Mouse (Mus musculus) layer of hippocampus, adult 18-20 months (tissue): ENCODE measurements around the gene Acss2. TPM values are rescaled to one million over a fixed set of nuclear protein-coding genes. Genes with fewer than 3 reads are reported as not detected.
"Not testable (repeated sequence)": the region's sequence is repeated elsewhere in the genome, so short reads cannot be mapped to it uniquely, and the experiment has no call there.

Source experiments
- DNase-seq, 2 experiments: peaks; one replicate each; pipeline ENCODE4 v3.0.0; 2022; ENCODE audit warnings: low spot score in 2 of 2
- total RNA-seq, 2 experiments: library from RNA; stranded (reverse); gene quantifications; 2 replicates each; pipeline ENCODE4 v1.2.3; 2021

The Acss2 gene
- total RNA-seq, 2 experiments from 2014 or later: 57.2 to 60.6 TPM

DNA sequence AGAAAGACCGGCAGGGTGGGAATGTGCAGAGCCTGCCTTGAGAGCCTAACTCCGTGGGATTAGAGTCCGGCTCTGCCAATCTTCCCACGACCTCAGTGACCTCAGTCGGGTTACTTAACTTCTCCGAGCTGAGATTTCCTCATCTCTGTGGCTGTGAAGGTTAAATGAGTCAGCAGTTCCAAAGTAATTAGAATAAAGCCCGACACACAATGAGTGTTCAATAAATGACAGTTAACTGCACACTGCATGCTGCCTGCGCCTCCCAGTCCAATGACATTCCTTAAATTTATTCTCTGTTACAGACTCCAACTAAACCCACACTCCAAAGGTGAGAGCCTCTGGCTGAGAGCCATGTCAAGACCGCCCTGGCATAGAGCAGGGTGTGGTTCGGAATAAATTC lies 67.7 kb downstream of the Acss2 start:
- DNase-seq: no peak

DNA sequence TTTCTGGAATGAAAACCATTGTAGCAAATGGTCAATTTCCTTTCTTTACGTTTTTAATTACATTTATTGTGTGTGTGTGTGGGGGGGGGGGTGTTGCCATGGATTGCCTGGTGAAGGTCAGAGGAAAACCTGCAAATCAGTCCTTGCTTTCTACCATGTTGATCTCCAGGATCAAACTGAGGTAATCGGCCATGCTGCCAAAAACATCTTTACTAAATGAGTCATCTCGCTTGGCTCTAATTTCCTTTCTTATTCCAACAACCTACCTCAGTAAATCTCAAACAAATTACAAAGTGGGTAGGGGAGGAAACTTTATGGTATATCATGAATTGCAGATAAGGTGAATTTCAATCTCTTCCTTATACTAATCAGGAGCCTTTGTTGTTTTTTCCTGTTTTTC lies 70.4 kb downstream of the Acss2 start:
- DNase-seq: no peak

DNA sequence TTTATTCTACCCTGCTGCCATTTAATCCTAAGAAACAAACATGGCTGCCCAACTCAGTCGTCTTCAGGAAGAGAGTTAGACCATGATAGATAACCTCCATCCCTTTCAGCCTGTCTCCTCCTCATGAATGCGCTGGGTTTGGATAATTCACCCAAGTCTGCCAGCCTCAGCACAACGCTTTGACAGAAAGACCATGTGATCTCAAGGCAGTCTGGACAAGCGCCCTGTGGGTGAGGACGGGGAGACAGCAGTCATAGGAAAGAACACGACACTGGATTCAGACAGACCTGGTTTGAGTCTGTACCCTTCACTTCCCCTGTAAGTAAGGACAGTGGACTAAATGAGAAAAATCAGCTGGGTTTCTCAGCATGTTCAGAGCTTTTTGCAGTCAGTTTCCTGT lies 71.8 kb downstream of the Acss2 start:
- DNase-seq: no peak

DNA sequence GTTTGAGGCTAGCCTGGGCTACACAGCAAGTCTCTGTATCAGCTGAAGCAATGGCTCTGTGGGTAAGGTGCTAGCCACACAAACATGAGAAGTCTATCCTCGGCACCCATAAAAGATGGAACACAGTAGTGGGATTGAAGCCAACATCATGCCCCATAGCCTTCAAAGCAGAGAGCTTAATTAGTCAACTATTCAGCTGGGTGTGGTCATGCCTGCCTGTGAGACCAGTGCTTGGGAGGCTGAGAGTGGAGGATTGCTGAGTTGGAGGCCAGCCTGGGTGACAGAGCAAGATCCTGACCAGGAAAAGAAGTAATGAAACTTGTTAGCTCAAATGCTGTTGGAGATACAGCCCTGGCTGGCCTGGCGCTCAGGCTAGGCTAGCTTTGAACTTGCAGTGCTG lies 73.1 kb downstream of the Acss2 start:
- no peak for DNase-seq

DNA sequence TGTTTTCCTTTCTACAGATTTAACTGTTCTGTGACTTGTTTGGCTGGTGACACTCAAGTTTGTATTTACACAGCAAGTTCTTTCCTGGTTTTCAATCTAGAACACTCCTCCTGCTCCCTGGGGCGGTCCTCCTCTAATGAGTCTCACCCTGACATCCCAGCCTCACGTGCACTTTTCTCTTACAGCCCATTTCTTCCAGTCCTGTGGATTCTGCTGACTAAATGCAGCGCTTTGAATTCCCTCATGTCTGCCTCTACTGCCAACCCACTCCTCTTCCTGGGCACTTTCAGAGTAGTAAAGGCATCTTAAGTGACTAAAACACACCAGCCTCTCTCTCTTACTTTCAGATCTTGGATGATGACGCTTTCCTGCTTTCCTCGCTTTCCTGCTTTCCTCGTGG lies 73.9 kb downstream of the Acss2 start:
- no peak for DNase-seq

DNA sequence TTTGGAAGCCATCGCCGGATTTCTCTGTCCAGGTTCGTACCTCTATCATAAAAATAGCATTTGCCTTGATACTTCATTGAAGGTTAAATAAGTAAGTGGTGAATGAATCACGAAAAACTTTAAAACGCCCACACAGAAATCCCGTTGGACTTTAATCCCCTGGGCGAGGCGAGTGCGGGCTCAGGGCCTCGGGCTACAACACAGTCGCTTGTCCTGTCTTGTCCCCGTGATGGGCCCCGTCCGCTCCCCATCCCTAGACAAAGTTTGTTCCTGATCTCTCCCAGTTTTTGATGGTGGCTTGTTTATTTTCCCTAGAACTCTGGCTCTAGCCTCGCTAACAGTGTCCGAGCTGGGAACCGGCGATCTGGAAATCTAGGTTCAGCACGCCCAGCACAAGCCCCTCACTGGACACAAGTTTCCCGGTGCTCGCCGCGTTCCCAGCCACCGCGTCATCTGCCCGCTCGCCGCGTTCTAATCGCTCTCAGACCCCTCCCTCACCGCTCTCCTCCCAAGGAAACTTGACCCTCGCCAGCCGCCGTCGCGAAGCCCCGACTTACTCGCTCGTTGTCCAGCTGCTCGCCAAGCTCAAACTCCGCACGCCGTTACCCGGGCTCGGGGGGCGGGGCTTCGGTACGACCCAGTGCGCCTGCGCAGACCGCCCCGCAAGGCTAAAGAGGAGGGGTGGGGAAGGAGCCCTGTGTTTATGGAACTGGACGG lies 74.5 kb downstream of the Acss2 start, which contains the start of gene Gss:
Gene Gss (minus strand): TSS at position 674 of the 717 bp plus-strand sequence.
- DNase-seq: peak; percentile 98

DNA sequence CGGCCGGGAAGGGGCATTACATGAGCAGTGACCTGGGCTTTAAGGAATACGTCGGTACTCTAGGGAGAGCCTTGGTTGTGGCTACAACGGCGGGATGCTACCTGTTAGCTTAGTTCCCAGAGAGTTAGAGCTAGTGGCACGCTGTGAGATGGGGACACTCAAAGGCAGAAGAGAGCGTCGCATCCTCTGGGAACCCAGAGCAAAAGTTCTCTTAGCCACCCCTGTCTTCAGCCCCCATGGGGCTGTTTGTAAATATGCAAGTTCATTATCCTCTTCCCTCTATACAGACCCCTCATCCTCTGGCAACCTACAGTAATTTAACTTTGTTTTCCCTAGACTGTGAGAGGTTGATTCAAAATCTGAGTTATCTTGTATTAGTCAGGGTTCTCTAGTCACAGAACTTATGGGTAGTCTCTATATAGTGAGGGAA lies 75.1 kb downstream of the Acss2 start:
- DNase-seq: no peak

DNA sequence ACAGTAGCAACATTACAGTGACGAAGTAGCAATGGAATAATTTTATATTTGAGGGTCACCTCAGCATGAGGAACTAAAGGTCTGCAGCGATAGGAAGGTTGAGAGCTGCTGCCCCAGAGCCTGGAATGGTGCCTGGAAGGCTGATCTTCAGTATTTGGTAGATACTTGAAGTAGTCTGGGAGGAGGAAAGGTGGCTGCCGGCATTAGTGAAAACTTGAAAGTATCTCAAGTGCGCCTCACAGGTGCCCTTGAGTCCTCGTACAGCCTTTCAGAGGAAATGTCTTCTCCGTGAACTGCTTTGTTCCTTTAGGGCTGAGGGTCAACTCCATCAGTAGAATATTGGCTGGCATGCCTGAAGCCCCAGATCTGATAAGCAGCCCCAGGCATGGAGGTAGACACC lies 77.8 kb downstream of the Acss2 start:
- DNase-seq: no peak

DNA sequence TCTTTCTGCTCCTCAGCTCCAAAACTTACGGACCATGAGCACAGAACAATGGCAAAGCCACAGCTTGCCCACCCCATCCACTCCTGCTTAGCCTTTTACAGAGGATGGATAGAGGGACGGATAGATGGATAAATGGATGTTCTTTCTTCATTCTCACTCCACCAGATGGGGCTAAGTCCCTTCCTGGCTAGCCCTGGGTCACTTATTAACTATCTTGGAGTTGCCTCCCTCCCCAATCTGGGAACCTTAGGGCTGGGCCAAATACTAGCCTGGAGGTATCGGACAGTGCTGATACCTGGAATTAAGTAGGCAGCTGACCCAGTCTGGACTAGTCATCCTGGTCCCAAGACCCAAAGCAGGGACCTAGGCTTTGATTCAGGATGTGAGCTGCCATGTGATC lies 86.0 kb downstream of the Acss2 start:
- no peak for DNase-seq

DNA sequence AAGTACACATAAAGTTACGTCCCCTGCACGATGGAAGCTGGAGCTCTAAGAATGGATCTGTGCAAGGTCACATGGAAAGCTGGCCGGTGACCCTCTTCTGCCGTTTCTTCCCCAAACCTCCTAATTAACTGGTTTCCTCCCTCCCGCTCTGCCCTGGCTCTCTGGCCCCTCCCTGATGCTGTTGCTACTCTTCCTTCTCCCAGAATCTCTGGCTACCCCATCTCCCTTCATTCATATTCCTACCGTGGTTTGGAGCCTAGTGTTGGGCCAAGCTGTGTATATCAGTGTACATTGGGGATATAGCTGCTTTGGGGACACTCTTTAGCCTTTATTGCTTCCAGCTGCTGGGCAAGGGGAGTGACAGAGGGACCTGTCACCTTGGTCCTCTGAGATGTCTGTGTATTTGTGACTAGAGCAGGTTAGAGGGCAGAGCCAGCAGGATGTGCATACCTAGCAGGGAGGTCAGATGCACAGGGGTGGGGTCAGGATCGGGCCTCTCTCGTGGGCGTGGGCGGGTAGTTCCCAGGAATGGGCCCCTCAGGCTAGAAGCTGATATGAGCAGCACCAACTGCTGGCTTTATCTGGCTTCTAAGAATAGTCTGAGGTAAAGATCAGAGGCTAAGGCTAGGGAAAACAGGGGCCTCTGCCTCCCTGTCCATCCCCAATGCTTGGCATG lies 87.0 kb downstream of the Acss2 start:
- no peak for DNase-seq

DNA sequence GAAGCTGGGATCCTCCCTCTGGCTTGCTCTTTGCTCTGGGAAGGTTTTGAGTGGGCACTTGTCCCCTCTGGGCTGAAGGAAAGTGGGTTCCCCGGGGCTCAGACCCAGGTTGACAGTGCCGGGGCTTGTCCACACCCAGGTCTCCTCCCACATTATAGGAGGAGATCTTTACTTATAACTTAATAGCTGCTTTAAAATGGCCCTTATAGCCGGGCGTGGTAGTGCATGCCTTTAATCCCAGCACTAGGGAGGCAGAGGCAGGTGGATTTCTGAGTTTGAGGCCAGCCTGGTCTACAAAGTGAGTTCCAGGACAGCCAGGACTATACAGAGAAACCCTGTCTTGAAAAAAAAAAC lies 87.5 kb downstream of the Acss2 start:
- DNase-seq: not testable (repeated sequence)

DNA sequence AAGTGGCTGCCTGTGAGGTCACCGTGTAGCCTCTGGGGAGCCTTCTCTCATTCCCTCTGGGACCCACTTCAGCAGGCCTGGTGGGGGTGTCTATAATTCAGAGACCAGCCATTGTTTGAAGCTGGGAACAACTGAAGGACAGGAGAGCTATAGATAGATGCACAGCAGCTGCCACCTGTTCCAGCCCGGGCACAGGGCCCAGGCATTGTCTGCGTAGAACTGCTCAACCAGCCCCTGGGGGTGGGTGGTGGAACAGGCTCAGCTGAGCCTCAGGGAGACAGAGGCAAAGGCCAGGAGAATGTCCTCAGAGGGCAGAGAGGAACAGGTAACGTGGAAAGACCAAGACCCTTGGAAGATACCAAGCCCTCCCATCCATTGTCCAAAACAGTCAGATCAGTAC lies 88.6 kb downstream of the Acss2 start:
- peak; percentile 63 to 86 for DNase-seq

DNA sequence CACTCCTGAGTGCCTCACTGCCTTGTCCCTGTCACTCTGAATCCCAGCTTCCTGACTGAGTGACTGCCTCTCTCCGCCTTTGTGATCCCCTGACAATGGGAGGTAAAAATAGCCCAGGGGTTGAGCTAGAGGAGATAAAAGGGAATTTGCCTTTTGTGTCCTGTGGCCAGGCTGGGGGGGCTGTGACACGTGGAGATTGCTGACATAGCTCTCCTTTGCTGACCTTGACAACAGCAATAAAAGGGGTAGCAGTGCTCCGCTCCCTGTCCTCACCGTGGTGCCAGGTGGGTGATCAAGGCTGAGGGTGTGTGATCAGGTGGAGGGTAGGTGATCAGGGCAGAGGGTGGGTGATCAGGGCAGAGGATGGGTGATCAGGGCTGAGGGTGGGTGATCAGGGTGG lies 93.2 kb downstream of the Acss2 start, which contains the start of gene Myh7b:
Gene Myh7b (plus strand): TSS at position 235 of the 400 bp plus-strand sequence.
- no peak for DNase-seq

DNA sequence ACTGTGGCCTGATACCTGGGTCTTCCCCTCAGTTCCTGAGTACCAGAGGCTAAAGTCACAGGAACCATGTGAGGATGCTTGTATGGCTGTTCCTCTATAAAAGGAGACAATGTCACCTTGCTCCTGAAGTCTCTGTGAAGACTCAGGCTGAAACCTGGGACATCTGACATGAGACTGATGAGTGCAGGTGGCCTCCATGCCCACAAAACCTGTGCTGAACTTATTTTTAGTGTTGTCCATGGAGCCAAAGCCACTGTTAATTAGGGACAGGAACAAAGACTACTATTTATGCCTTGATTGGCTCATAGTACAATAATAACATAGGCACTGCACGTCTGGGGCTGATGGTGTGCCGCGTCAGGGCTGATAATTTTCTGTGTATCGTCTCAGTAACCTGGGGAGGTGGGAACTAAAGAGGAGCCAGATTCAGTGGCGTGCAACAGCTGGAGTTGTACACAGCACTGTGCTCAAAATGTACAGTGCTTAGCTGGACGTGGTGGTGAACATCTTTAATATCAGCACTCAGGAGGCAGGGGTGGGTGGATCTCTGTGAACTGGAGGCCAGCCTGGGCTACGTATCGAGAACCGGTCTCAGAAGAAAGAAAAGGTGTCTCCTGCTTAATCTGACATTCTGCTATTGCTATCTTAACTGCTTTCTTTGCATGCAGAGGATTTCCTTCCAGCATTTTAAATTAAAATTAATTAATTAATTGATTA lies 94.2 kb downstream of the Acss2 start:
- no peak for DNase-seq

DNA sequence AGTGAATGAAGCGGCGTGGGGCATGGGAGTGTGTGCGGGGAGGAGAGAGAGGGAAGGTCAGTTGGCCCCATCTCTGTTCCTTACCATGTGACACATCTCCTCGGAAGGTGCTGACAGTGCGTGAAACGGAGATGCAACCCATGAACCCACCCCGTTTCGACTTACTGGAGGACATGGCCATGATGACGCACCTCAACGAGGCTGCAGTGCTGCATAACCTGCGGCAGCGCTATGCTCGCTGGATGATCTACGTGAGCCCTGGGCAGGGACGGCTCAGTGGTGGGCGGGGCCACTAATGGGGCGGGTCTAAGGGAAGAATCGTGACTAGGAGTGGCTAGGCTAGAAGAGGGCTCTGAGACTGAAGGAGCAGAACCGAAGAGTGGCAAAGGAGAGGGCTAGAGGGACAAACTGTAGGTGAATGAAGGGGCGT lies 95.6 kb downstream of the Acss2 start:
- no peak for DNase-seq

DNA sequence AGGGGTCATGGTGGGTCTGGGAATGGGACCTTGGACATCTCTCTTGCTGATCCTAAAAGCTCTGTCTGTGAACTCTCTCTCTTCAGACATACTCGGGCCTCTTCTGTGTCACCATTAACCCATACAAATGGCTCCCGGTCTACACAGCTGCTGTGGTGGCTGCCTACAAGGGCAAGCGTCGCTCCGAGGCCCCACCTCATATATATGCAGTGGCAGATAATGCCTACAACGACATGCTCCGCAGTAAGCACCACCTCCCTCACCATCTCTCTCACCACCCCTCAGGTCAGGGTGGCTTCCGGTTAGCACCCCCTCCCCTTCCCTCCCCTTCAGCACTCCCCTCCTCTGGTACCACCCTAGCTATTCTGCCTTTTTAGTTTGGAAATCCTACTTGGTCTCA lies 96.2 kb downstream of the Acss2 start:
- no peak for DNase-seq

DNA sequence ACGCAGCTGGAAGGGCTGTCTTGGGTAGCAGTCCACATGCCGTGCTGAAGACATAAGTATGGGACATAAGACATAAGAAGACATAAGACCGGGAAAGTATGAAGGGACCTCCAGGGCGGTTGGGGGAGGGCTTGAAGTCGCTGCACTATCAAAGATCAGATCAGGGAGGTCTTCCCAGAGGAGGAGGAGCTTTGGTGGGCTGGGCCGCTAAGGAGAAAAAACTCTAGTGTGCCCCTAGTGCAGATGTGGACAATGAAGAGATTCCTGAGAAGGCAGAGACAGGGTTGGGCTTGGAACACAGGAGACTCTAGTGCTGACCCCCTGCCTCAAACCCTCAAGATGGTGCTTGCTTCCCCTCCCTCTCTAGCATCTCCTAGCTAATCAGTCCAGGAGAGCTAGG lies 99.2 kb downstream of the Acss2 start:
- no peak for DNase-seq

DNA sequence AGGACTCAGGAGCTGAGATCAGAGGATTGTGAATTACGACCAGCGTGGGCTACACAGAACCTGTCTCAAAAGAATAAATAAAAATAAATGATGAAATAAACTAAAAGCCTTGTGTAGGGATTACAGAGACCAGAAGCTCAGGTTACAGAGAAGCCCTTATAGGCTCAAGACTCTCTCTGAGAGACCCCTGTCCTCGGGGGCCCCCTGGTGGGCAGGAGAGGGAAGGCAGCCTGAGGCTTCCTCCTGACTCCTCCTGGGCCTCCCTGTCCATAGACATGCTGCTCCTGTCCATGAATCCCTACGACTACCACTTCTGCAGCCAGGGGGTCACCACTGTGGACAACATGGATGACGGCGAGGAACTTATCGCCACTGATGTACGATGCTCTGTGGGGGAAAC lies 102.1 kb downstream of the Acss2 start:
- peak; percentile 79 to 93 for DNase-seq

DNA sequence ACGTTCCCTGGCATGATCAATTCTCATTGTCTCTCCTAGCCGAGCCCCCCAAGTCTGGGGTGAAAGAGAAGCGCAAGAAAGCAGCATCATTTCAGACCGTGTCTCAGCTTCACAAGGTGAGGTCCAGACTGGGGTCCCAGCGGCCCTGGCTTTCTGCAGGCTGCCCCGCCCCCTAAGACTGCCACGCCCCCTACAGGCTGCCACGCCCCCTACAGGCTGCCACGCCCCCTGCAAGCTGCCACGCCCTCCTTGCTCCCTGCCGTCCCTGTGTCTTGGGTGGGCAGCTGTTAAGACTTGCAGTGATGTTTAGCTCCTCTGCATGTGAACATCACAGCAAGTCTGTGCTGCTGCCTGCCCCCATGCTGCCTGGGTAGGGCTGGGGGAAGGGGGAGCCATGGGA lies 104.9 kb downstream of the Acss2 start:
- DNase-seq: no peak

DNA sequence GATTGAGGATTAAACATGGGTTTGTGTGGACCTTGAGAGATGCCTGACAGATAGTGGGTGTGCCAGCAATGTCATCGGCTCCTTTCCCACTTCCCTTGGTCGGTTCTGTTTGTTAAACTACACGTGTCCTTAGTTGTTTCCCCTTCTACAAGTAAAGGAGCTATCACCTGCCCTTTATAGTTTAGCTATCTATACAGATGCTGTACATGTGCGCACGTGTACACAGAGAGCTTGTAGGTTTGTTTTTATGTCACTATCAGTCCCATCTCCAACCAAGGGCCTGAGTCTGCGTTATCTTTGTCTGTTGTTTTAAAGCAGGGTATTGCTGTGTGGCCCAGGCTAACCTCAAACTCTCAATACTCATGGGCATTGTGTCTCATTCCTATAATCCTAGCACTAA lies 106.2 kb downstream of the Acss2 start:
- DNase-seq: no peak

DNA sequence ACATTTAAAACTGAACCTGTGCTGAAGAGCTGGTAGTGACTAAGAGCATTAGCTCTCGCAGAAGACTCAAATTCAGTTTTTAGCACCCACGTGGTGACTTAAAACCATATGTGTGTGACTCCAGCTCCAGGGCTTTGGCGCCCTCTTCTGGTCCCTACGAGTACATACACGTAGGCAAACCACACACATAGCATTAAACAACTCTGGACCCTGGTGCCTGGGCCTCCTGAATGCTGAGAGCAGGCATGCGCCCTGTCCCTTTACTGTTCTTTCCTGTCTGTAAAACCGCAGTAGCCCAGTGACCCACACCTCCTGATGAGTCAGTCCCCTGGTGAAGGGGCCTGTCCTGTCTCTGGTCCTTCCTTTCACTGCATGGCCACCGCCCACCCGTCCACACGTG lies 107.0 kb downstream of the Acss2 start:
- DNase-seq: peak in 1 of 2 experiments; percentile 56

DNA sequence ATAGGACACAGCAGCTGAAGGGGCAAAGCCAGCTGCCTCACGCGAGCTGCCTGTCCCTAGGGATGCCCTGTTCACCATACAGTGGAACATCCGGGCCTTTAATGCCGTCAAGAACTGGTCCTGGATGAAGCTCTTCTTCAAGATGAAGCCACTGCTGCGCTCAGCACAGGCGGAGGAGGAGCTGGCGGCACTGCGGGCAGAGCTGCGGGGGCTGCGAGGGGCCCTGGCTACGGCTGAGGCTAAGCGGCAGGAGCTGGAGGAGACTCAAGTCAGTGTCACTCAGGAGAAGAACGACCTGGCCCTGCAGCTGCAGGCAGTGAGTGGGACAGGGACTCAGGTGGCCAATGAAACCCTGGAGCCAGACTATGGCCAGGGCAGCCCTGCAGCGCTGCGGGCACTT lies 108.5 kb downstream of the Acss2 start:
- DNase-seq: no peak
